ENCODE assay signal across 15 mouse cellular contexts in the genomic region with DNA sequence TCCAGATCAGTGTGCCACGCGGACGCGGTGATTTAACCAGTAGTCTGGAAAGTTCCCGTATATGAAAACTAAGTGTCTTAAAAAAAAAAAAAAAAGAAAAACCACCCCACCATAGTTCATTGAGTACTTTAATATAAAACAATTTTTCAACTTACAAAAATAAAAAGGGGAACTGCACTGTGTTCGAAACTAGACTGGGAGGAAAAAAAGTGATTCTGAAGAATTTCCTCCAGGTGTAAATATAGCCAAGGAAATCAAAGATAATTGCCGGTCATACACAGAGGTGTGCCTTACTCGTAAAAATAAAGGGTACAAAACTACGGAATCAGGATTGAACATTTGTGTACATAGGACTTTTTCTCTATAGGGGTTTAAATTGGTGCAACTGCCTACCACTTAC. TPM values are rescaled to one million over a fixed set of nuclear protein-coding genes. Genes with fewer than 3 reads are reported as not detected.
"Had no signal": no experiment of that assay in that cellular context is flagged by ENCODE, and none has a peak within 500 bp of the region (broad histone marks: within the 10 kb centered on the region; RNA-seq: fewer than 3 reads in every experiment).

No protein-coding gene starts in this region.

- H3K36me3 ChIP-seq: midbrain, embryonic 10.5 days; midbrain, embryonic 12.5 days; neural tube, embryonic 13.5 days; neural tube, embryonic 15.5 days had no signal

- H3K9ac ChIP-seq: liver, embryonic 14.5 days; lung, embryonic 14.5 days; midbrain, embryonic 12.5 days; neural tube, embryonic 13.5 days; neural tube, embryonic 15.5 days had no signal

- H3K27ac ChIP-seq: liver, embryonic 14.5 days; midbrain, embryonic 10.5 days; midbrain, embryonic 12.5 days; neural tube, embryonic 13.5 days; neural tube, embryonic 15.5 days had no signal

- H3K27me3 ChIP-seq: midbrain, embryonic 12.5 days; neural tube, embryonic 13.5 days; neural tube, embryonic 15.5 days had no signal

- DNase-seq: lung, adult 18-20 months; lung, embryonic 14.5 days; lung, postnatal 10 days; lung, postnatal 4 days; midbrain, embryonic 14.5 days; right cerebral cortex, postnatal 14 days; thymus, adult 18-20 months; thymus, postnatal 14 days; thymus, postnatal 36 days had no signal

- H3K4me3 ChIP-seq: midbrain, embryonic 10.5 days; midbrain, embryonic 12.5 days; myocyte; neural tube, embryonic 13.5 days; neural tube, embryonic 15.5 days had no signal

RNA-seq across cellular contexts. Expression of gene Cd83, which starts 21.7 kb away (rescaled TPM):
- polyA plus RNA-seq: myocyte had no signal
